Mouse (Mus musculus): Measurements from ENCODE around the gene Fam173a. TPM values are rescaled to one million over a fixed set of nuclear protein-coding genes. Genes with fewer than 3 reads are reported as not detected.
"Not testable (repeated sequence)": the region's sequence is repeated elsewhere in the genome, so short reads cannot be mapped to it uniquely, and the experiment has no call there.

Gene Fam173a
- polyA plus RNA-seq, 1 experiment from 2014 or later = 67.8 TPM

DNA sequence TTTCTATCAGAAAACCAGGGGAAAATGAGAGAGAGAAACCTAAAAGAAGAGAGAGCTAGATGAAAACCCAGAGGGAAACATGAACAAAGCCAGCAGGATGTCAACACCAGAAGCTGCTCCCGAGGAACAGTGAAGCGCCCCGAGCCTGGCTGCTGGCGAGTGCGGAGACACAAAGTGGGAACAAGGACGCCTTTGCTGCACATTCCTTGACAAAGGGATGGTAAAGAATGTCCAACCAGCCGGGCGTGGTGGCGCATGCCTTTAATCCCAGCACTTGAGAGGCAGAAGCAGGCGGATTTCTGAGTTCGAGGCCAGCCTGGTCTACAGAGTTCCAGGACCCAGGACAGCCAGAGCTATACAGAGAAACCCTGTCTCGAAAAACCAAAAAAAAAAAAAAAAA is 51.2 kb downstream of the Fam173a start:
- peaks cover 17% of the 10 kb centered on the region for H3K27me3 ChIP-seq (replicated peaks; ENCODE audit: low read depth, poor library complexity, severe bottlenecking)
- not testable (repeated sequence) for DNase-seq (ENCODE audit: low spot score); H3K4me1 ChIP-seq; H3K27ac ChIP-seq (replicated peaks); H3K4me3 ChIP-seq; H3K36me3 ChIP-seq (replicated peaks); H3K9me3 ChIP-seq
- WGBS = 77% methylated on average over 12 of the region's 12 CpGs

Small RNAs within 50 kb of the gene (microRNA-seq; reads per million reads assigned to microRNA genes)
- not detected for gene Gm25083
- 0.91 reads per million for gene Mir3082
- not detected for gene Mir6966

Other genes starting within 250 kb of the Fam173a start
- gene Sox8, start 222.2 kb downstream of the Fam173a start, polyA plus RNA-seq (2016; fragmentation: Nextera tagmentation; extraction: Ambion mirVana) = 12.5 and 13.1 TPM in 2 replicates
- 26.3 and 26.6 TPM in 2 replicates for gene Lmf1, start 213.8 kb downstream of the Fam173a start, polyA plus RNA-seq (2016; fragmentation: Nextera tagmentation; extraction: Ambion mirVana)
- gene Gng13, start 75.7 kb downstream of the Fam173a start, polyA plus RNA-seq (2016; fragmentation: Nextera tagmentation; extraction: Ambion mirVana) = 1.8 and 2.5 TPM in 2 replicates
- 60.7 and 66.2 TPM in 2 replicates for gene Chtf18, start 65.5 kb downstream of the Fam173a start, polyA plus RNA-seq (2016; fragmentation: Nextera tagmentation; extraction: Ambion mirVana)
- 23.7 and 25.5 TPM in 2 replicates for gene Rpusd1, start 65.2 kb downstream of the Fam173a start, polyA plus RNA-seq (2016; fragmentation: Nextera tagmentation; extraction: Ambion mirVana)
- 0.11 TPM in 1 of 2 replicates, not detected in the other for gene Mslnl, start 56.9 kb downstream of the Fam173a start, polyA plus RNA-seq (2016; fragmentation: Nextera tagmentation; extraction: Ambion mirVana)
- gene Msln, start 38.5 kb downstream of the Fam173a start, polyA plus RNA-seq (2016; fragmentation: Nextera tagmentation; extraction: Ambion mirVana) = 0.55 and 0.65 TPM in 2 replicates
- gene Narfl, start 19.1 kb downstream of the Fam173a start, polyA plus RNA-seq (2016; fragmentation: Nextera tagmentation; extraction: Ambion mirVana) = 23.9 and 25.9 TPM in 2 replicates
- 59.9 and 69.1 TPM in 2 replicates for gene Haghl, start 7.2 kb downstream of the Fam173a start, polyA plus RNA-seq (2016; fragmentation: Nextera tagmentation; extraction: Ambion mirVana)
- 0.62 and 1.2 TPM in 2 replicates for gene Ccdc78, start 6.3 kb downstream of the Fam173a start, polyA plus RNA-seq (2016; fragmentation: Nextera tagmentation; extraction: Ambion mirVana)
- gene AC134908.4, start 2.8 kb upstream of the Fam173a start, polyA plus RNA-seq (2016; fragmentation: Nextera tagmentation; extraction: Ambion mirVana) = 0.95 and 1.0 TPM in 2 replicates
- gene Metrn, start 4.2 kb upstream of the Fam173a start, polyA plus RNA-seq (2016; fragmentation: Nextera tagmentation; extraction: Ambion mirVana) = 118 and 137 TPM in 2 replicates
- gene Fbxl16, start 16.2 kb upstream of the Fam173a start, polyA plus RNA-seq (2016; fragmentation: Nextera tagmentation; extraction: Ambion mirVana) = 5.0 and 5.1 TPM in 2 replicates
- 31.0 and 31.4 TPM in 2 replicates for gene Wdr24, start 30.7 kb upstream of the Fam173a start, polyA plus RNA-seq (2016; fragmentation: Nextera tagmentation; extraction: Ambion mirVana)
- 50.5 and 55.1 TPM in 2 replicates for gene Jmjd8, start 36.0 kb upstream of the Fam173a start, polyA plus RNA-seq (2016; fragmentation: Nextera tagmentation; extraction: Ambion mirVana)
- 396 and 400 TPM in 2 replicates for gene Stub1, start 40.5 kb upstream of the Fam173a start, polyA plus RNA-seq (2016; fragmentation: Nextera tagmentation; extraction: Ambion mirVana)
- 1.2 and 1.4 TPM in 2 replicates for gene Rhbdl1, start 44.4 kb upstream of the Fam173a start, polyA plus RNA-seq (2016; fragmentation: Nextera tagmentation; extraction: Ambion mirVana)
- 0.92 and 1.4 TPM in 2 replicates for gene Gm20683, start 48.9 kb upstream of the Fam173a start, polyA plus RNA-seq (2016; fragmentation: Nextera tagmentation; extraction: Ambion mirVana)
- 26.3 and 27.2 TPM in 2 replicates for gene Rhot2, start 52.0 kb upstream of the Fam173a start, polyA plus RNA-seq (2016; fragmentation: Nextera tagmentation; extraction: Ambion mirVana)
- 53.8 and 56.1 TPM in 2 replicates for gene Wdr90, start 68.6 kb upstream of the Fam173a start, polyA plus RNA-seq (2016; fragmentation: Nextera tagmentation; extraction: Ambion mirVana)
- gene Mcrip2, start 75.9 kb upstream of the Fam173a start, polyA plus RNA-seq (2016; fragmentation: Nextera tagmentation; extraction: Ambion mirVana) = 17.3 and 20.2 TPM in 2 replicates
- gene Mettl26, start 82.2 kb upstream of the Fam173a start, polyA plus RNA-seq (2016; fragmentation: Nextera tagmentation; extraction: Ambion mirVana) = 68.1 and 69.8 TPM in 2 replicates
- gene Wfikkn1, start 88.0 kb upstream of the Fam173a start, polyA plus RNA-seq (2016; fragmentation: Nextera tagmentation; extraction: Ambion mirVana) = 7.8 and 12.6 TPM in 2 replicates
- 30.9 and 34.0 TPM in 2 replicates for gene Rab40c, start 126.8 kb upstream of the Fam173a start, polyA plus RNA-seq (2016; fragmentation: Nextera tagmentation; extraction: Ambion mirVana)
- 62.9 and 69.3 TPM in 2 replicates for gene Pigq, start 152.0 kb upstream of the Fam173a start, polyA plus RNA-seq (2016; fragmentation: Nextera tagmentation; extraction: Ambion mirVana)
- 0.88 TPM in 1 of 2 replicates, not detected in the other for gene Nhlrc4, start 152.1 kb upstream of the Fam173a start, polyA plus RNA-seq (2016; fragmentation: Nextera tagmentation; extraction: Ambion mirVana)
- 0.35 and 0.36 TPM in 2 replicates for gene A930017K11Rik, start 159.7 kb upstream of the Fam173a start, polyA plus RNA-seq (2016; fragmentation: Nextera tagmentation; extraction: Ambion mirVana)
- 34.3 and 40.1 TPM in 2 replicates for gene Capn15, start 192.9 kb upstream of the Fam173a start, polyA plus RNA-seq (2016; fragmentation: Nextera tagmentation; extraction: Ambion mirVana)